Mouse (Mus musculus): Measurements from ENCODE around the gene Gm13757.
"Not testable (repeated sequence)": the region's sequence is repeated elsewhere in the genome, so short reads cannot be mapped to it uniquely, and the experiment has no call there.

The Gm13757 gene

GRCm38 (mm10) chr2:88449031-88449430 is at the start of gene Gm13757:
TSS of gene Gm13757 (minus strand) at chr2:88449131.
- DNase-seq (ENCODE audit: low read depth), result no peak

DNA sequence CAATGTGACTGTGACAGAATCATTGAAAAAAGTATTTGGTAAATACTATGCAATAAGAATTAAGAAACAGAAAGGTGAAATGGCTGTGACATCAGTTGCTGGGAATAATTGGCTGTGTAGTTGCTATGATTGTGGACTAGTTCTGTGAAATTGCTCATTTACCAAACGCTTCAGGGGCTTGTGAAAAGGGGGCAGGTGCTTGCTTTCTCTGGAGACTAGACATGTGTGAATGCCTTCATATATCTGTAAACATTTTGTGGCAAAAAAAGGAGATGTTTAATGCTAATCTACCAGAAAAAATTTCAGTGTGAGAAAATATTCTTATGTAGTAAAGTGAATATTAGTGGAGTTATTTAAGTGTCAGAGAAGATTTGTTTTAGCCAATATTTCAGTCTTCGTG is 44.1 kb upstream of the Gm13757 start, which contains the start of gene Olfr1185-ps1:
Gene Olfr1185-ps1 (plus strand): TSS at position 301 of the 400 bp plus-strand sequence.
- DNase-seq (ENCODE audit: low read depth), result no peak

GRCm38 (mm10) chr2:88483298-88483697 is 34.4 kb upstream of the Gm13757 start, which contains the start of gene Olfr1184:
TSS of gene Olfr1184 (plus strand) at chr2:88483598.
- no peak for DNase-seq (ENCODE audit: low read depth)

GRCm38 (mm10) chr2:88454567-88454966 is 5.6 kb upstream of the Gm13757 start, which contains the start of gene Olfr1183:
TSS of gene Olfr1183 (plus strand) at chr2:88454867.
- not testable (repeated sequence) for DNase-seq (ENCODE audit: low read depth)

- DNase-seq (ENCODE audit: low read depth), result no peak
These were observed 22.9 kb downstream of the Gm13757 start, which contains the start of gene Olfr1181 for GRCm38 (mm10) chr2:88426071-88426470. TSS of gene Olfr1181 (minus strand) at chr2:88426171.

GRCm38 (mm10) chr2:88419051-88419450 is 29.9 kb downstream of the Gm13757 start, which contains the start of gene Olfr1180:
TSS of gene Olfr1180 (minus strand) at chr2:88419151.
- no peak for DNase-seq (ENCODE audit: low read depth)

GRCm38 (mm10) chr2:88406353-88406752 is 42.6 kb downstream of the Gm13757 start, which contains the start of gene Olfr1179:
TSS of gene Olfr1179 (minus strand) at chr2:88406453.
- no peak for DNase-seq (ENCODE audit: low read depth)
